Mouse (Mus musculus) testis, adult 2 months (tissue): Measurements from ENCODE around the gene Gm45062. TPM values are rescaled to one million over a fixed set of nuclear protein-coding genes. Genes with fewer than 3 reads are reported as not detected.

ENCODE experiments used
- H3K27ac ChIP-seq: fragments of 200-500 bp; 2 replicates; pipeline ENCODE4 v1.5.1; 2012; ENCODE audit warnings: low read depth, low read length; ENCODE audit not compliant: control insufficient read depth, insufficient read depth
- H3K27me3 ChIP-seq: fragments of 200-500 bp; 2 replicates; pipeline ENCODE4 v1.6.1; 2012; ENCODE audit warnings: mild to moderate bottlenecking, low read length, moderate library complexity; ENCODE audit not compliant: control insufficient read depth, insufficient read depth
- H3K36me3 ChIP-seq: fragments of 200-500 bp; 2 replicates; pipeline ENCODE4 v1.6.1; 2012; ENCODE audit warnings: mild to moderate bottlenecking, low read length; ENCODE audit not compliant: control insufficient read depth, insufficient read depth
- H3K4me1 ChIP-seq: fragments of 200-500 bp; 2 replicates; pipeline ENCODE4 v1.6.1; 2012; ENCODE audit warnings: low read length; ENCODE audit not compliant: control insufficient read depth, insufficient read depth
- H3K4me3 ChIP-seq: fragments of 200-500 bp; 2 replicates; pipeline ENCODE4 v1.5.1; 2012; ENCODE audit warnings: low read depth, mild to moderate bottlenecking, low read length, moderate library complexity, mixed read lengths; ENCODE audit not compliant: control insufficient read depth
- CTCF ChIP-seq: fragments of 200-500 bp; IDR thresholded peaks from 2 replicates; pipeline ENCODE4 v1.5.1; 2012; ENCODE audit warnings: low read depth, mild to moderate bottlenecking, inconsistent platforms, low read length, moderate library complexity; ENCODE audit not compliant: control insufficient read depth, insufficient read depth, insufficient replicate concordance
- POLR2A ChIP-seq: fragments of 200-500 bp; IDR thresholded peaks from 2 replicates; pipeline ENCODE4 v1.6.1; 2012; ENCODE audit warnings: low read depth, mild to moderate bottlenecking, inconsistent platforms, low read length, moderate library complexity; ENCODE audit not compliant: control insufficient read depth
- polyA plus RNA-seq: library from polyadenylated mRNA; depleted of rRNA; stranded (reverse); fragments of >200 nt; gene quantifications from 2 replicates; pipeline ENCODE4 v1.2.3, GENCODE M21; 2012

Gene Gm45062
- polyA plus RNA-seq, 1 experiment = 4.6 TPM

GRCm38 (mm10) chr6:8393029-8393428, 133.8 kb downstream of the Gm45062 start:
- Histone ChIP-seq H3K27ac (no peak overlapping the region), H3K4me3 (no peak overlapping the region)

GRCm38 (mm10) chr6:8394044-8394443, 134.8 kb downstream of the Gm45062 start:
- no peaks in the 10 kb centered on the region for H3K27me3 ChIP-seq
- TF ChIP-seq POLR2A (no peak), CTCF (no peak)
- no peaks in the 10 kb centered on the region for H3K36me3 ChIP-seq
- no peaks in the 10 kb centered on the region for H3K4me1 ChIP-seq
- H3K27ac ChIP-seq = no peak overlapping the region
- H3K4me3 ChIP-seq = no peak overlapping the region

More at GRCm38 (mm10) chr6:8393029-8393428, 133.8 kb downstream of the Gm45062 start:
- Histone ChIP-seq H3K27me3 (no peaks in the 10 kb centered on the region), H3K36me3 (no peaks in the 10 kb centered on the region), H3K4me1 (no peaks in the 10 kb centered on the region)
- no peak for TF ChIP-seq CTCF
- no peak for TF ChIP-seq POLR2A

GRCm38 (mm10) chr6:8395061-8395460, 135.8 kb downstream of the Gm45062 start:
- TF ChIP-seq POLR2A (no peak), CTCF (no peak)
- H3K27me3 ChIP-seq = no peaks in the 10 kb centered on the region
- H3K4me1 ChIP-seq = no peaks in the 10 kb centered on the region
- no peak overlapping the region for H3K27ac ChIP-seq
- no peaks in the 10 kb centered on the region for H3K36me3 ChIP-seq
- H3K4me3 ChIP-seq = no peak overlapping the region

GRCm38 (mm10) chr6:8397252-8397651, 138.0 kb downstream of the Gm45062 start:
- no peaks in the 10 kb centered on the region for H3K4me1 ChIP-seq
- TF ChIP-seq CTCF (no peak), POLR2A (no peak)
- no peaks in the 10 kb centered on the region for H3K27me3 ChIP-seq
- no peak overlapping the region for H3K27ac ChIP-seq
- no peak overlapping the region for H3K4me3 ChIP-seq
- H3K36me3 ChIP-seq = no peaks in the 10 kb centered on the region

- H3K27me3 ChIP-seq = no peaks in the 10 kb centered on the region
Measured at GRCm38 (mm10) chr6:8399710-8400109, 140.5 kb downstream of the Gm45062 start.

DNA sequence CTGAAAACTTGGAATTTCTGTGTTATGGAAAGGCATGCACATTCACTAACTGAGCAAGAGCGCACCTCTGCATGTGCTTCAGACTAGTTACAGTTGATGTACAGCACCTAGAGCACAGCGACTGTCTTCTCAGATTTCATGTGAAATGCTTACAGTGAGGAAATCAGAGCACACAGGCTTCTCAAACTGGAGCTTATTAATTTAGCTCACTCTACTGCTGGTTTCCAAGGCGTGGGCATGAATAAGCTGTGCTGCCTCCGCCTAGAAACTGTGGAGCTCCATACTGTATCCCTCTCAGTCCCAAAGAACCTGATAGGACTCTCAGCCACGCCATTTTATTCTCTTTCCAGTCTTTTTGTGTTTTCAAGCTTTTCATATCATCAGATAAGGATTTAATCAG, 143.9 kb downstream of the Gm45062 start:
- H3K27me3 ChIP-seq = no peaks in the 10 kb centered on the region
- TF ChIP-seq POLR2A = no peak
- no peak for TF ChIP-seq CTCF
- H3K36me3 ChIP-seq = no peaks in the 10 kb centered on the region
- H3K27ac ChIP-seq = no peak overlapping the region
- no peak overlapping the region for H3K4me3 ChIP-seq
- no peaks in the 10 kb centered on the region for H3K4me1 ChIP-seq

More at GRCm38 (mm10) chr6:8399710-8400109, 140.5 kb downstream of the Gm45062 start:
- Histone ChIP-seq H3K36me3 (no peaks in the 10 kb centered on the region), H3K27ac (no peak overlapping the region), H3K4me1 (no peaks in the 10 kb centered on the region), H3K4me3 (no peak overlapping the region)
- no peak for TF ChIP-seq CTCF
- TF ChIP-seq POLR2A = no peak

DNA sequence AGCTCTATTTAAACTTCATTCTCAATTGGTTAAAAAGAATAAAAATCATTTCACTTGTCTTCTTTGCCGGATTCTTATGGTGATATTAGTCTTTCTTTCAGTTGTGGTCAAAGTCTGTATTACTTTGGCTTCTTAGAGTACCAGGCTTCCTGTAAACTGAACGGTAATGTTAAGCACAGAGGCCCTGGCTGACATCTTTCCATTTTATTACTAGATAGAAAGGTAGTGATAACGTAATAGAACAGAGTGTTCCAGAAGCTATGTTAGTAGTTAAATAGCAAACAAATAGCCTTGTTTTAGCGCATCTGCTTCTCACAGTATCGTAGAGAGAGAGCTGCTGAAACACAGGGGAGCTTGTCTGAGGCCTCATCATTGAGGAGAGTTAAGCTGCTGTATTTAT, 146.6 kb downstream of the Gm45062 start:
- Histone ChIP-seq H3K4me3 (no peak overlapping the region), H3K27ac (no peak overlapping the region), H3K27me3 (no peaks in the 10 kb centered on the region), H3K4me1 (no peaks in the 10 kb centered on the region), H3K36me3 (no peaks in the 10 kb centered on the region)
- TF ChIP-seq POLR2A = no peak
- no peak for TF ChIP-seq CTCF

DNA sequence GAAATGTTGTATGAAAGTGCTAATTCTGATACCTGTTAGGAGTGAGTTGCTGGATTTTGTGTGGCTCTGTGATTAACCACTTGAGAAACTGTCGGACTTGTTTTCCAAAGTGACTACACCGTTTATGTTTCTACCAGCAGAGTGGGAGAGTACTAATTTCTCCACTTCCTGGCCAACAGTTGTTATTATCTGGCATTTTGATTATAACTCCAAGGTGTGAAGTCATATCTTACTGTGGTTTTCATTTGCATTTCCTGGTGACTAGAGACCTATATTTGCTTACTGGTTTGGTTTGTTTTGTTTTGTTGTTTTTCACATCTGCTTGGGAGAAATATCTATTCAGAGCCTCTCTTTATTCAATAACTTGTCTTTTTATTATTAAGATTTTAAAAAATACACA, 149.1 kb downstream of the Gm45062 start:
- TF ChIP-seq CTCF = no peak
- TF ChIP-seq POLR2A = no peak
- Histone ChIP-seq H3K27me3 (no peaks in the 10 kb centered on the region), H3K4me3 (no peak overlapping the region), H3K27ac (no peak overlapping the region), H3K36me3 (no peaks in the 10 kb centered on the region), H3K4me1 (no peaks in the 10 kb centered on the region)
